Mouse (Mus musculus) MN1 (cell line): ENCODE measurements around the gene Pbxip1.

Experiments used
- DNase-seq: peaks from one replicate; pipeline ENCODE4 v3.0.0-alpha.2; 2016; ENCODE audit warnings: low spot score

Gene Pbxip1

GRCm38 (mm10) chr3:89484766-89485524 lies 48.4 kb downstream of the Pbxip1 start:
- peak; percentile 87 for DNase-seq

GRCm38 (mm10) chr3:89486111-89486510 lies 49.6 kb downstream of the Pbxip1 start:
- DNase-seq, result peak; percentile 82

GRCm38 (mm10) chr3:89486916-89487702 lies 50.6 kb downstream of the Pbxip1 start:
- DNase-seq, result no peak

- no peak for DNase-seq
Observed at GRCm38 (mm10) chr3:89490790-89491189, 54.3 kb downstream of the Pbxip1 start.

- no peak for DNase-seq
Observed at GRCm38 (mm10) chr3:89491559-89491958, 55.1 kb downstream of the Pbxip1 start.

- no peak for DNase-seq
Observed at GRCm38 (mm10) chr3:89492701-89493151, 56.2 kb downstream of the Pbxip1 start.

- no peak for DNase-seq
Observed at GRCm38 (mm10) chr3:89494630-89495029, 58.1 kb downstream of the Pbxip1 start.

GRCm38 (mm10) chr3:89496366-89496765 lies 59.9 kb downstream of the Pbxip1 start:
- DNase-seq, result no peak

- DNase-seq, result no peak
Observed at GRCm38 (mm10) chr3:89499696-89500095, 63.2 kb downstream of the Pbxip1 start.
